Mouse (Mus musculus) C2C12 (cell line): ENCODE data around the gene 6720489N17Rik.
"Not testable (repeated sequence)": the region's sequence is repeated elsewhere in the genome, so short reads cannot be mapped to it uniquely, and the experiment has no call there.

ENCODE experiments used
- CEBPB ChIP-seq: IDR thresholded peaks from one replicate; pipeline ENCODE4 v1.6.1; 2011; ENCODE audit warnings: low read depth, mild to moderate bottlenecking, control low read depth, moderate library complexity
- CTCF ChIP-seq: IDR thresholded peaks from one replicate; pipeline ENCODE4 v1.5.1; 2011; ENCODE audit not compliant: control insufficient read depth, insufficient read depth, insufficient read length
- MYOG ChIP-seq: IDR thresholded peaks from one replicate; pipeline ENCODE4 v1.6.1; 2011; ENCODE audit not compliant: control insufficient read depth, insufficient read length; ENCODE audit errors: extremely low read depth

DNA sequence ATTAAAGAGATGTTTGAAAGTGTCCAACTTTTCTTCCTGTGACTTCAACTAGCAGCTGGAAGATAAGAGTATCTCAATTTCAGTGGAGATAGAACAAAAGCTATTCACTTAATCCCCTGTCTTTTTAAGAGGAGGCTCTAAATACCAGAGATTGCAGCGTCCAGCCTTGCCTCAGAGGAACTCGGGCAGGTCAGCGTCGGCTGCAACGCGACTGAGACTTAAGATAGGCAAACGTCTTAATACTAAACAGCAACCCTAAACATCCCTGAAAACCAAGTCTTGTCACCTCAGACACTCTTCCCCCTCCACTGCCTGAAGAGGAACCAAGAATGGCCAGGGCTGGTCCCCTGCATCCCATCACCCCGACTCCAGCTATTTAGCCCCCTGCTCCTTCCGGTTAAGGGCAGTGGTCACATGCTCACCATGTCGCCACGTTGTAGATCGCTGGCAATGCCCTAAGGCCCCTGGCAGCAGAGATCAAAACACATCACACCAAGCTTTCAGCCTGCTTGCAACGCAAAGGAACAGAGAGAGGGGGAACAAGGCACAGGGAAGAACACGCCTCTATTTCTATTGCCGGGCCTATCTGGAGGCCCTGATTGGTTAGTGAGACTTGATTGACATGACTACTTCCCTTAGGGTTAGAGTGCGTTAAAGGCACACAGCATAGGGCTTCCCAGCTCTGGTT, 28.8 kb upstream of the 6720489N17Rik start:
- not testable (repeated sequence) for TF ChIP-seq CTCF, CEBPB, MYOG
